Mouse (Mus musculus) thymus, postnatal 10 days (tissue): ENCODE measurements at regions not wholly inside any gene's neighbourhood (a gene's known extent, or its start where the extent isn't known, plus 50 kb on each side); places are given as distances from the start of the nearest gene placed in this dataset.

ENCODE experiments used
- DNase-seq, 2 experiments: peaks; one replicate each; pipeline ENCODE4 v3.0.0; 2021; ENCODE audit warnings: low spot score in 2 of 2

- DNase-seq: no peak
Observed at GRCm38 (mm10) chr17:73048164-73048563, 59.6 kb upstream of the Lclat1 start.

GRCm38 (mm10) chr17:73052956-73053355 lies 54.8 kb upstream of the Lclat1 start:
- DNase-seq: no peak

GRCm38 (mm10) chr17:73053479-73054215 lies 54.1 kb upstream of the Lclat1 start:
- DNase-seq: peak; percentile 61 to 68

GRCm38 (mm10) chr17:73054226-73054625 lies 53.6 kb upstream of the Lclat1 start:
- DNase-seq: peak; percentile 54 to 58

- no peak for DNase-seq
Observed at GRCm38 (mm10) chr17:73055197-73055596, 52.6 kb upstream of the Lclat1 start.

GRCm38 (mm10) chr17:73055611-73056010 lies 52.2 kb upstream of the Lclat1 start:
- no peak for DNase-seq

GRCm38 (mm10) chr17:73056616-73057015 lies 51.2 kb upstream of the Lclat1 start:
- DNase-seq: no peak
